Mouse (Mus musculus) liver, embryonic 14.5 days (tissue): Measurements from ENCODE around the gene Stxbp3. TPM values are rescaled to one million over a fixed set of nuclear protein-coding genes. Genes with fewer than 3 reads are reported as not detected.

Source experiments
- ATAC-seq: fragments of 200-750 bp; cut with Nextera tagmentation; 2 replicates; pipeline ENCODE4 v1.8.0; 2017; ENCODE audit warnings: moderate number of reproducible peaks, mild to moderate bottlenecking, moderate library complexity; ENCODE audit not compliant: insufficient read depth
- DNase-seq, 3 experiments: peaks; one replicate each; pipeline ENCODE4 v3.0.0-alpha.2; 2012 to 2013; ENCODE audit warnings: low read depth in 3 of 3, low spot score in 3 of 3
- H3K27ac ChIP-seq: fragments of 300-500 bp; sonication (generic); 2 replicates; pipeline ENCODE4 v1.5.1; 2014; ENCODE audit warnings: moderate library complexity, mild to moderate bottlenecking, control low read depth, inconsistent platforms
- H3K27me3 ChIP-seq: fragments of 300-500 bp; sonication (generic); 2 replicates; pipeline ENCODE4 v1.6.1; 2014; ENCODE audit warnings: mild to moderate bottlenecking, low read length, moderate library complexity; ENCODE audit not compliant: control insufficient read depth, insufficient read depth
- H3K36me3 ChIP-seq: fragments of 300-500 bp; sonication (generic); replicated peaks from 2 replicates; pipeline ENCODE4 v1.6.1; 2014; ENCODE audit warnings: low read depth; ENCODE audit not compliant: control insufficient read depth, insufficient read depth
- H3K4me1 ChIP-seq, 2 experiments: fragments of 200-500 bp in 1 of 2; fragments of 300-500 bp in 1 of 2; sonication (generic) in 1 of 2; replicated peaks; 2 replicates each; pipeline ENCODE4 v1.6.1; 2012 to 2014; ENCODE audit warnings: antibody characterized with exemption in 1 of 2, inconsistent platforms in 1 of 2, low read length in 1 of 2; ENCODE audit not compliant: control insufficient read depth in 2 of 2, insufficient read depth in 2 of 2
- H3K4me2 ChIP-seq: fragments of 300-500 bp; sonication (generic); 2 replicates; pipeline ENCODE4 v1.6.1; 2014; ENCODE audit warnings: low read depth, mild to moderate bottlenecking, control low read depth, moderate library complexity
- H3K4me3 ChIP-seq, 2 experiments: fragments of 200-500 bp in 1 of 2; fragments of 300-500 bp in 1 of 2; sonication (generic) in 1 of 2; 2 replicates each; pipeline ENCODE4 v1.5.1; 2012 to 2014; ENCODE audit warnings: low read depth in 2 of 2, low read length in 2 of 2, mild to moderate bottlenecking in 2 of 2, control low read depth in 1 of 2, inconsistent platforms in 1 of 2, moderate library complexity in 1 of 2; ENCODE audit not compliant: insufficient read depth in 1 of 2
- H3K9ac ChIP-seq: fragments of 300-500 bp; sonication (generic); replicated peaks from 2 replicates; pipeline ENCODE4 v1.6.1; 2014; ENCODE audit warnings: mild to moderate bottlenecking, control low read depth, moderate library complexity
- H3K9me3 ChIP-seq: fragments of 300-500 bp; sonication (generic); 2 replicates; pipeline ENCODE4 v1.6.1; 2016; ENCODE audit warnings: low read length, mixed read lengths; ENCODE audit not compliant: control insufficient read depth
- CTCF ChIP-seq: IDR thresholded peaks from 2 replicates; pipeline ENCODE4 v1.5.1; 2016; ENCODE audit warnings: antibody characterized with exemption, low read depth, control low read depth
- EP300 ChIP-seq: IDR thresholded peaks from 2 replicates; pipeline ENCODE4 v1.6.1; 2016; ENCODE audit warnings: antibody characterized with exemption, low read depth
- WGBS: fragments of 180-500 bp; shearing (Covaris S2); extraction: QIAGEN DNeasy Blood & Tissue Kit; methylation state at CpG from one replicate; pipeline ENCODE4 v1.1.7; 2014; ENCODE audit not compliant: insufficient replicate concordance; 5-methylcytosine and 5-hydroxymethylcytosine counted together
- polyA plus RNA-seq, 2 experiments: library from polyadenylated mRNA; depleted of rRNA in 1 of 2; stranded (reverse) in 1 of 2; unstranded in 1 of 2; fragments of >200 nt; fragmentation: Nextera tagmentation in 1 of 2; extraction: Ambion mirVana in 1 of 2; gene quantifications; 2 replicates each; pipeline versions ENCODE4 v1.2.1 to v1.2.3; 2012 to 2014

The Stxbp3 gene
- polyA plus RNA-seq, 2 experiments: 11.6 to 16.5 TPM

GRCm38 (mm10) chr3:108786520-108786919, 53.8 kb downstream of the Stxbp3 start:
- Histone ChIP-seq H3K4me3 (no peak overlapping the region), H3K27ac (no peak overlapping the region), H3K27me3 (no peaks in the 10 kb centered on the region), H3K4me1 (peaks cover 0 to 5% of the 10 kb centered on the region in 2 experiments; a peak in 2 of 4 replicates), H3K9ac (no peak overlapping the region), H3K9me3 (no peaks in the 10 kb centered on the region), H3K36me3 (no peaks in the 10 kb centered on the region), H3K4me2 (no peak overlapping the region)
- ATAC-seq (no peak), DNase-seq (no peak)
- WGBS: 62% methylated on average over 6 of the region's 6 CpGs
- TF ChIP-seq CTCF (no peak), EP300 (no peak)

GRCm38 (mm10) chr3:108782364-108782895, 57.9 kb downstream of the Stxbp3 start:
- H3K4me1 ChIP-seq: peaks cover 0 to 2% of the 10 kb centered on the region in 2 experiments; a peak in 1 of 4 replicates
- no peak overlapping the region for H3K9ac ChIP-seq
- no peak overlapping the region for H3K27ac ChIP-seq
- 56% methylated on average over 6 of the region's 6 CpGs for WGBS
- DNase-seq (no peak), ATAC-seq (no peak)
- TF ChIP-seq EP300 (no peak), CTCF (no peak)
- H3K4me2 ChIP-seq: no peak overlapping the region
- no peaks in the 10 kb centered on the region for H3K36me3 ChIP-seq
- H3K9me3 ChIP-seq: no peaks in the 10 kb centered on the region
- no peaks in the 10 kb centered on the region for H3K27me3 ChIP-seq
- no peak overlapping the region for H3K4me3 ChIP-seq

GRCm38 (mm10) chr3:108781884-108782270, 58.4 kb downstream of the Stxbp3 start:
- Histone ChIP-seq H3K4me1 (peaks cover 0 to 2% of the 10 kb centered on the region in 2 experiments; a peak in 1 of 4 replicates), H3K4me3 (no peak overlapping the region), H3K9me3 (no peaks in the 10 kb centered on the region), H3K9ac (no peak overlapping the region), H3K27ac (no peak overlapping the region), H3K4me2 (no peak overlapping the region), H3K36me3 (no peaks in the 10 kb centered on the region), H3K27me3 (no peaks in the 10 kb centered on the region)
- no peak for ATAC-seq
- whole genome bisulfite sequencing: 67% methylated on average over 5 of the region's 5 CpGs
- TF ChIP-seq EP300 (no peak), CTCF (no peak)
- no peak for DNase-seq

GRCm38 (mm10) chr3:108781238-108781883, 59.0 kb downstream of the Stxbp3 start:
- Histone ChIP-seq H3K4me1 (peaks cover 0 to 2% of the 10 kb centered on the region in 2 experiments; a peak in 1 of 4 replicates), H3K9me3 (no peaks in the 10 kb centered on the region), H3K36me3 (no peaks in the 10 kb centered on the region), H3K4me2 (no peak overlapping the region), H3K9ac (no peak overlapping the region), H3K27ac (no peak overlapping the region), H3K27me3 (no peaks in the 10 kb centered on the region), H3K4me3 (no peak overlapping the region)
- no peak for ATAC-seq
- no peak for DNase-seq
- whole genome bisulfite sequencing: 61% methylated on average over 10 of the region's 10 CpGs
- TF ChIP-seq EP300: no peak
- TF ChIP-seq CTCF: no peak

GRCm38 (mm10) chr3:108778761-108779540, 61.4 kb downstream of the Stxbp3 start:
- Histone ChIP-seq H3K9ac (no peak overlapping the region), H3K4me2 (no peak overlapping the region), H3K27ac (no peak overlapping the region), H3K9me3 (no peaks in the 10 kb centered on the region), H3K4me3 (no peak overlapping the region), H3K27me3 (no peaks in the 10 kb centered on the region), H3K4me1 (peaks cover 0 to 2% of the 10 kb centered on the region in 2 experiments; a peak in 1 of 4 replicates), H3K36me3 (no peaks in the 10 kb centered on the region)
- WGBS: 55% methylated on average over 4 of the region's 4 CpGs
- no peak for ATAC-seq
- TF ChIP-seq CTCF (no peak), EP300 (no peak)
- no peak for DNase-seq
